Mouse (Mus musculus): ENCODE measurements around the gene Gm20388.

DNA sequence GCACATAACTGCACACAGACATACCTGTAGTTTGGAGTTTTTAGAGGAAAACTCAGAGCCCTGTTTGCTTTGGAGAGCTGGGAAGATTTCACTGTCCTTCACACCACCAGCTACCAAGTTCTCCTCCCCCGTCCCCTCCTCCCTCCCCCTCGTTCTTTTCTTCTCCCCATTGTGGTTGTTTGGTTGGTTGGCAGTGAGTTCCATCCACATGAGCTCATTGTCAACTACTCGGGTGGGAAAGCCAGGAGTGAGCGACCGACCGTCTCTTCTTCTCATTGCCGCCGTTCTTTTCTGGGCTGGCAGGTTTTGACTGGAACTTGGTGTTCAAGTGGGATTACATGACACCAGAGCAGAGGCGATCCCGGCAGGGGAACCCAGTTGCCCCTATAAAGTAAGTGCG lies 4421.1 kb downstream of the Gm20388 start:
- TF ChIP-seq POLR2A (IDR thresholded peaks at IDR 0.05; ENCODE audit: borderline replicate concordance, control insufficient read depth, low read depth, low read length) (no peak), CTCF (IDR thresholded peaks at IDR 0.05; ENCODE audit: control insufficient read depth, insufficient read depth, low read length) (no peak)

Data from bone marrow, adult 2 months (tissue).